Mouse (Mus musculus) midbrain, embryonic 14.5 days (tissue): ENCODE measurements around the gene Akap10. TPM values are rescaled to one million over a fixed set of nuclear protein-coding genes. Genes with fewer than 3 reads are reported as not detected.

Source experiments
- ATAC-seq: fragments of 200-750 bp; cut with Nextera tagmentation; 2 replicates; pipeline ENCODE4 v1.8.0; 2017; ENCODE audit warnings: moderate number of reproducible peaks, moderate library complexity; ENCODE audit not compliant: low FRiP score, low TSS enrichment
- DNase-seq: peaks from one replicate; pipeline ENCODE4 v3.0.0-alpha.2; 2015
- H3K27ac ChIP-seq: fragments of 300-500 bp; sonication (generic); replicated peaks from 2 replicates; pipeline ENCODE4 v1.5.1; 2014; ENCODE audit warnings: mild to moderate bottlenecking, low read depth, low read length, moderate library complexity
- H3K27me3 ChIP-seq: fragments of 300-500 bp; sonication (generic); 2 replicates; pipeline ENCODE4 v1.6.1; 2014; ENCODE audit warnings: low read length, control low read depth, mixed read lengths; ENCODE audit not compliant: control insufficient read depth, insufficient read depth
- H3K36me3 ChIP-seq: fragments of 300-500 bp; sonication (generic); 2 replicates; pipeline ENCODE4 v1.6.1; 2014; ENCODE audit warnings: low read length, control low read depth; ENCODE audit not compliant: control insufficient read depth, insufficient read depth
- H3K4me1 ChIP-seq: fragments of 300-500 bp; sonication (generic); 2 replicates; pipeline ENCODE4 v1.6.1; 2014; ENCODE audit warnings: mild to moderate bottlenecking, antibody characterized with exemption, low read length, control low read depth; ENCODE audit not compliant: control insufficient read depth, insufficient read depth
- H3K4me2 ChIP-seq: fragments of 300-500 bp; sonication (generic); 2 replicates; pipeline ENCODE4 v1.6.1; 2014; ENCODE audit warnings: mild to moderate bottlenecking, low read length, moderate library complexity
- H3K4me3 ChIP-seq: fragments of 300-500 bp; sonication (generic); replicated peaks from 2 replicates; pipeline ENCODE4 v1.5.1; 2014; ENCODE audit warnings: low read depth, low read length
- H3K9ac ChIP-seq: fragments of 300-500 bp; sonication (generic); replicated peaks from 2 replicates; pipeline ENCODE4 v1.6.1; 2014; ENCODE audit warnings: mild to moderate bottlenecking, low read length, moderate library complexity
- H3K9me3 ChIP-seq: fragments of 300-500 bp; sonication (generic); 2 replicates; pipeline ENCODE4 v1.6.1; 2016; ENCODE audit warnings: low read length, control low read depth, mixed read lengths; ENCODE audit not compliant: control insufficient read depth
- WGBS: fragments of 180-500 bp; shearing (Covaris S2); extraction: QIAGEN DNeasy Blood & Tissue Kit; methylation state at CpG from one replicate; pipeline ENCODE4 v1.1.7; 2014; 5-methylcytosine and 5-hydroxymethylcytosine counted together
- polyA plus RNA-seq: library from polyadenylated mRNA; unstranded; fragments of >200 nt; fragmentation: Nextera tagmentation; extraction: Ambion mirVana; gene quantifications from 2 replicates; pipeline ENCODE4 v1.2.1, GENCODE M21; 2014

Akap10 gene
- 11.1 and 16.7 TPM in 2 replicates for polyA plus RNA-seq

- under 1% methylated on average over 43 of the region's 43 CpGs for WGBS
- H3K27ac ChIP-seq = peak within 1 kb of the TSS; percentile 95
- DNase-seq = peak; percentile 99
Measured at GRCm38 (mm10) chr11:61930098-61930517, at the start of gene Akap10. TSS of gene Akap10 (minus strand) at chr11:61930252.

GRCm38 (mm10) chr11:61975783-61976182 lies 45.7 kb upstream of the Akap10 start:
- H3K4me1 ChIP-seq = no peaks in the 10 kb centered on the region
- no peak overlapping the region for H3K27ac ChIP-seq
- ATAC-seq = no peak
- DNase-seq = no peak
- H3K9me3 ChIP-seq = no peaks in the 10 kb centered on the region
- H3K27me3 ChIP-seq = no peaks in the 10 kb centered on the region
- WGBS = 81% methylated on average over 1 of the region's 1 CpGs
- no peak overlapping the region for H3K4me3 ChIP-seq
- no peaks in the 10 kb centered on the region for H3K36me3 ChIP-seq
- H3K4me2 ChIP-seq = no peak overlapping the region
- no peak overlapping the region for H3K9ac ChIP-seq

More at GRCm38 (mm10) chr11:61930098-61930517, at the start of gene Akap10:
- ATAC-seq = peak; percentile 93
- Histone ChIP-seq H3K36me3 (no peaks in the 10 kb centered on the region), H3K4me1 (peaks cover 16% of the 10 kb centered on the region), H3K4me3 (peak within 1 kb of the TSS; percentile 97), H3K9ac (peak within 1 kb of the TSS; percentile 87), H3K4me2 (peak within 1 kb of the TSS; percentile 70), H3K9me3 (no peaks in the 10 kb centered on the region), H3K27me3 (no peaks in the 10 kb centered on the region)

GRCm38 (mm10) chr11:61974106-61974707 lies 44.2 kb upstream of the Akap10 start:
- no peaks in the 10 kb centered on the region for H3K27me3 ChIP-seq
- WGBS = 71% methylated on average over 13 of the region's 13 CpGs
- H3K9me3 ChIP-seq = no peaks in the 10 kb centered on the region
- no peak overlapping the region for H3K9ac ChIP-seq
- H3K4me3 ChIP-seq = no peak overlapping the region
- no peak for DNase-seq
- H3K36me3 ChIP-seq = no peaks in the 10 kb centered on the region
- no peak for ATAC-seq
- no peak overlapping the region for H3K27ac ChIP-seq
- no peak overlapping the region for H3K4me2 ChIP-seq
- H3K4me1 ChIP-seq = no peaks in the 10 kb centered on the region

GRCm38 (mm10) chr11:61971441-61972221 lies 41.6 kb upstream of the Akap10 start:
- H3K4me2 ChIP-seq = no peak overlapping the region
- H3K9ac ChIP-seq = no peak overlapping the region
- DNase-seq (no peak), ATAC-seq (no peak)
- H3K27me3 ChIP-seq = no peaks in the 10 kb centered on the region
- H3K9me3 ChIP-seq = no peaks in the 10 kb centered on the region
- H3K27ac ChIP-seq = no peak overlapping the region
- H3K36me3 ChIP-seq = no peaks in the 10 kb centered on the region
- no peaks in the 10 kb centered on the region for H3K4me1 ChIP-seq
- WGBS = 70% methylated on average over 7 of the region's 7 CpGs
- no peak overlapping the region for H3K4me3 ChIP-seq

- Histone ChIP-seq H3K4me1 (no peaks in the 10 kb centered on the region), H3K27me3 (no peaks in the 10 kb centered on the region), H3K4me3 (no peak overlapping the region), H3K36me3 (no peaks in the 10 kb centered on the region), H3K4me2 (no peak overlapping the region), H3K9me3 (no peaks in the 10 kb centered on the region), H3K27ac (no peak overlapping the region), H3K9ac (no peak overlapping the region)
- no peak for DNase-seq
- no peak for ATAC-seq
- WGBS = 73% methylated on average over 5 of the region's 5 CpGs
Measured at GRCm38 (mm10) chr11:61970901-61971300, 40.8 kb upstream of the Akap10 start.

GRCm38 (mm10) chr11:61968875-61969274 lies 38.8 kb upstream of the Akap10 start:
- H3K4me3 ChIP-seq = no peak overlapping the region
- H3K9ac ChIP-seq = no peak overlapping the region
- no peaks in the 10 kb centered on the region for H3K36me3 ChIP-seq
- DNase-seq (no peak), ATAC-seq (no peak)
- WGBS = 96% methylated on average over 2 of the region's 2 CpGs
- H3K27me3 ChIP-seq = no peaks in the 10 kb centered on the region
- no peaks in the 10 kb centered on the region for H3K9me3 ChIP-seq
- no peak overlapping the region for H3K4me2 ChIP-seq
- H3K27ac ChIP-seq = no peak overlapping the region
- H3K4me1 ChIP-seq = no peaks in the 10 kb centered on the region

- Histone ChIP-seq H3K27me3 (no peaks in the 10 kb centered on the region), H3K9ac (no peak overlapping the region), H3K27ac (no peak overlapping the region), H3K4me2 (no peak overlapping the region), H3K9me3 (no peaks in the 10 kb centered on the region), H3K36me3 (no peaks in the 10 kb centered on the region), H3K4me3 (no peak overlapping the region), H3K4me1 (no peaks in the 10 kb centered on the region)
- 87% methylated on average over 8 of the region's 8 CpGs for WGBS
- no peak for ATAC-seq
- DNase-seq = no peak
Measured at GRCm38 (mm10) chr11:61967034-61967433, 37.0 kb upstream of the Akap10 start.

- no peaks in the 10 kb centered on the region for H3K4me1 ChIP-seq
- H3K9me3 ChIP-seq = no peaks in the 10 kb centered on the region
- H3K9ac ChIP-seq = no peak overlapping the region
- 88% methylated on average over 5 of the region's 5 CpGs for WGBS
- no peaks in the 10 kb centered on the region for H3K27me3 ChIP-seq
- no peak overlapping the region for H3K4me3 ChIP-seq
- no peak for ATAC-seq
- no peak overlapping the region for H3K4me2 ChIP-seq
- no peaks in the 10 kb centered on the region for H3K36me3 ChIP-seq
- DNase-seq = no peak
- no peak overlapping the region for H3K27ac ChIP-seq
Measured at GRCm38 (mm10) chr11:61964611-61965010, 34.6 kb upstream of the Akap10 start.

GRCm38 (mm10) chr11:61963193-61963592 lies 33.1 kb upstream of the Akap10 start:
- H3K4me3 ChIP-seq = no peak overlapping the region
- WGBS = 88% methylated on average over 3 of the region's 3 CpGs
- ATAC-seq = no peak

More at GRCm38 (mm10) chr11:61963193-61963592, 33.1 kb upstream of the Akap10 start:
- Histone ChIP-seq H3K36me3 (no peaks in the 10 kb centered on the region), H3K9ac (no peak overlapping the region), H3K4me1 (no peaks in the 10 kb centered on the region), H3K27me3 (0 out of 2 replicates have a peak, but pooled peaks cover 2% of the 10 kb centered on the region), H3K9me3 (no peaks in the 10 kb centered on the region), H3K27ac (no peak overlapping the region), H3K4me2 (no peak overlapping the region)
- no peak for DNase-seq
